Mouse (Mus musculus): ENCODE results near the gene Rpl37.

DNA sequence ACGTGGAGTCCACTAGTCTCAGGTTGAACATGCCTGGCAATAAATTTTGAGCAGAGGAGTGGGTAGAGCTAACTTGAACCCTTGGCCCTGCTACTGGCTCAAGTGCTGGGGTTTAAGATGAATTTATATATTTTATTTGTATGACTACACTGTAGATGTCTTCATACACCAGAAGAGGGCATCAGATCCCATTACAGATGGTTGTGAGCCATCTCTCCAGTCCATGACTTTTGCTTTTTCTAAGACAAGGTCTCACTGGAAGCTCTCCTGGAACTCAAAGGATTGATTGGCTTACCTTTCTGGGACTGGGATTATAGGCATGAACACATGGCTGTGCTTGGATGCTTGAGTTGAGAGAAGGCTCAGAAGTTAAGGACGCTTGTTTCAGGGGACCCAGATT lies 3.3 kb downstream of the Rpl37 start:
- TF ChIP-seq CTCF (conservative IDR thresholded peaks at IDR 0.05; ENCODE audit: insufficient read depth, insufficient read length, low read depth, low read length) = no peak
- TF ChIP-seq POLR2A (IDR thresholded peaks at IDR 0.05; ENCODE audit: low read depth, low read length) = no peak

Measured in kidney, adult 2 months (tissue).